Mouse (Mus musculus) hindbrain, embryonic 13.5 days (tissue): ENCODE data around the gene Map3k9. TPM values are rescaled to one million over a fixed set of nuclear protein-coding genes. Genes with fewer than 3 reads are reported as not detected.

ENCODE experiments used
- ATAC-seq: fragments of 200-750 bp; cut with Nextera tagmentation; 2 replicates; pipeline ENCODE4 v1.8.0; 2017; ENCODE audit warnings: moderate TSS enrichment; ENCODE audit not compliant: low FRiP score
- H3K27ac ChIP-seq: fragments of 300-500 bp; sonication (generic); 2 replicates; pipeline ENCODE4 v1.5.1; 2015; ENCODE audit warnings: inconsistent platforms, mild to moderate bottlenecking, moderate library complexity
- H3K27me3 ChIP-seq: fragments of 300-500 bp; sonication (generic); 2 replicates; pipeline ENCODE4 v1.6.1; 2015; ENCODE audit warnings: mild to moderate bottlenecking, inconsistent platforms
- H3K36me3 ChIP-seq: fragments of 300-500 bp; sonication (generic); 2 replicates; pipeline ENCODE4 v1.6.1; 2015; ENCODE audit warnings: mild to moderate bottlenecking, inconsistent platforms
- H3K4me1 ChIP-seq: fragments of 300-500 bp; sonication (generic); replicated peaks from 2 replicates; pipeline ENCODE4 v1.6.1; 2015; ENCODE audit warnings: inconsistent platforms
- H3K4me2 ChIP-seq: fragments of 300-500 bp; sonication (generic); 2 replicates; pipeline ENCODE4 v1.6.1; 2015; ENCODE audit warnings: inconsistent platforms, mild to moderate bottlenecking, moderate library complexity
- H3K4me3 ChIP-seq: fragments of 300-500 bp; sonication (generic); 2 replicates; pipeline ENCODE4 v1.5.1; 2015; ENCODE audit warnings: mild to moderate bottlenecking, inconsistent platforms
- H3K9ac ChIP-seq: fragments of 300-500 bp; sonication (generic); 2 replicates; pipeline ENCODE4 v1.6.1; 2015; ENCODE audit warnings: mild to moderate bottlenecking, inconsistent platforms
- H3K9me3 ChIP-seq: fragments of 300-500 bp; sonication (generic); 2 replicates; pipeline ENCODE4 v1.6.1; 2016; ENCODE audit warnings: inconsistent platforms
- WGBS: fragments of 180-500 bp; shearing (Covaris S2); methylation state at CpG from one replicate; pipeline ENCODE4 v1.1.7; 2015; 5-methylcytosine and 5-hydroxymethylcytosine counted together
- polyA plus RNA-seq: library from polyadenylated mRNA; unstranded; fragments of >200 nt; fragmentation: Nextera tagmentation; extraction: Ambion mirVana; gene quantifications from 2 replicates; pipeline ENCODE4 v1.2.1, GENCODE M21; 2015

The Map3k9 gene
- polyA plus RNA-seq: 8.8 TPM in 2 replicates

GRCm38 (mm10) chr12:81781105-81781909 is at the start of gene Map3k9:
Map3k9 (minus strand) TSS chr12:81781175.
- under 1% methylated on average over 35 of the region's 56 CpGs for WGBS
- H3K9ac ChIP-seq: peak within 1 kb of the TSS; percentile 86

GRCm38 (mm10) chr12:81828355-81828754 is 47.4 kb upstream of the Map3k9 start:
- Histone ChIP-seq H3K4me1 (no peaks in the 10 kb centered on the region), H3K36me3 (no peaks in the 10 kb centered on the region), H3K4me3 (no peak overlapping the region), H3K27ac (no peak overlapping the region), H3K9me3 (no peaks in the 10 kb centered on the region), H3K4me2 (no peak overlapping the region), H3K9ac (no peak overlapping the region), H3K27me3 (no peaks in the 10 kb centered on the region)
- WGBS: 62% methylated on average over 2 of the region's 2 CpGs
- no peak for ATAC-seq

More at GRCm38 (mm10) chr12:81781105-81781909, at the start of gene Map3k9:
- H3K27ac ChIP-seq: peak within 1 kb of the TSS; percentile 90
- peak within 1 kb of the TSS; percentile 87 for H3K4me3 ChIP-seq
- no peaks in the 10 kb centered on the region for H3K36me3 ChIP-seq
- H3K9me3 ChIP-seq: no peaks in the 10 kb centered on the region
- H3K4me1 ChIP-seq: peaks cover 42% of the 10 kb centered on the region
- H3K4me2 ChIP-seq: peak within 1 kb of the TSS; percentile 59
- peaks cover 15% of the 10 kb centered on the region for H3K27me3 ChIP-seq
- peak; percentile 97 for ATAC-seq

DNA sequence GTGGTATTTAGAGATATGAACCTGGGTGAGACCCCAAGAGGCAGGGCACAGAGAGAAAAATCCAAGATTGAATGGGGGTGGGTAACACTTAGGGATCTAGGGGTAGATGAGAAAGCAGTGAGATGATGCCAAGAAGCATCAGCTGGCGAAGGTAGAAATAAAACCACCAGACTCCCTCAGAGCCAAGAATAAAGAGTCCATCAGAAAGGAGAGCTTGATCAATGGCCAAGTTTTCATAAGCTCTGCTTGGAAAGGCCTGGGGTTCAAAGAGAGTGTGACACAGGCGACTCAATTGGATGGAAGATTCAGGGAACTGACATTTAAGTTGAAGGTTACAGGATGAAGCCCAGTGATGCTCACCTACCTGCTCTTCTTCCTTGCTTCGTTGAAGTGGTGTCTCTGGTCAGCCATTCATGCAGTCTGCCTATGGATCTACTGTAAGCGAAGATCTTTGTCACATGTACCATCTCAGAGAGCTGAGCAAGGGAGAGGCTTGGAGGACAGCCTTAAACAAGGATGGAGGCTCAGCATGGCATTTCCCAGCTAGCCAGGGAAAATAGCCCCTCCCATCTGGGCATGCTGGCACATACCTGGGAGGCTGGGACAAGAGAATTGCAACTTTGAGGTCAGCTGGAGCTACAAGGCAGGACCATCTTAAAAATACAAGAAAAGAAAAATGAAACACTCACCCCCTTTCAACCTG is 42.0 kb upstream of the Map3k9 start:
- 86% methylated on average over 4 of the region's 4 CpGs for WGBS
- no peak for ATAC-seq
- H3K36me3 ChIP-seq: no peaks in the 10 kb centered on the region
- H3K27me3 ChIP-seq: no peaks in the 10 kb centered on the region
- H3K4me1 ChIP-seq: no peaks in the 10 kb centered on the region
- no peak overlapping the region for H3K9ac ChIP-seq
- no peak overlapping the region for H3K4me2 ChIP-seq
- no peak overlapping the region for H3K27ac ChIP-seq
- H3K4me3 ChIP-seq: no peak overlapping the region
- H3K9me3 ChIP-seq: no peaks in the 10 kb centered on the region

DNA sequence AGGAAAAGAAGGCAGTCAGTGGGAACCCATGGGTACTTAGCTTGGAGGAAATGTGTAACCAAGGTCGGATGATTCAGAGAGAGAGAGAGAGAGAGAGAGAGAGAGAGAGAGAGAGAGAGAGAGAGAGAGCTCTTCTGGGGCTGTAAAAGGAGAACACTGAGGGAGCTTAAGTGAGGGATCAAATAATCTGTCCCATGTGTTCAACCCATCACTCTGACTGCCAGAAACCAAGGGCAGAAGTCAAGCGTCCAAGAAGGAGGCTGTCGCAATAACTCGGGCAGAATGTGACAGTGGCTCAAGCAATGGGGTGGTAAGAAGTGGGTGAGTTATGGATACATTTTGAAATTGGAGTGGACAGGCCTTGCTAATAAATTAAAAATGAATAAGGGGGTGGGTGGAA is 41.2 kb upstream of the Map3k9 start:
- Histone ChIP-seq H3K27me3 (no peaks in the 10 kb centered on the region), H3K9me3 (no peaks in the 10 kb centered on the region), H3K36me3 (no peaks in the 10 kb centered on the region), H3K27ac (no peak overlapping the region), H3K9ac (no peak overlapping the region), H3K4me2 (no peak overlapping the region), H3K4me3 (no peak overlapping the region), H3K4me1 (0 out of 2 replicates have a peak, but pooled peaks cover under 1% of the 10 kb centered on the region)
- no peak for ATAC-seq
- 81% methylated on average over 4 of the region's 4 CpGs for WGBS

DNA sequence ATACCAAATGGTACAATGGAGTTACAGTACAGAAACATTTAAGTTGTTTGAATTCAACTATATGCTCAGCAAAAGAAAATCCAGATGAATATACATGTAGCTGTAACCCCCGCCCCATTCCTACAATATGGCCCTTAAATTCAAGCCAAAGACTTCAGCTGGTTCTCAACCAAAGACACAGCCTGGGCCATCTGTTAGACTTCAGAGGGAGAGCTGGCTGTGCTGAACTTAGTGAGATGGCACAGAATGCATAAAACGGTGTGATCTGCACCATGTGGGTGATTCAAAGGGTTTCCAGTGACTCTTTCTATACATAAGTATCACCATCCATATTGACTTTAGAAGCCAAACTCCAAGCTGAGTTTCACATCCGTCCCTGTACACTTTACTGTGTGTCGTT is 39.7 kb upstream of the Map3k9 start:
- WGBS: 95% methylated on average over 4 of the region's 4 CpGs
- H3K9ac ChIP-seq: no peak overlapping the region

DNA sequence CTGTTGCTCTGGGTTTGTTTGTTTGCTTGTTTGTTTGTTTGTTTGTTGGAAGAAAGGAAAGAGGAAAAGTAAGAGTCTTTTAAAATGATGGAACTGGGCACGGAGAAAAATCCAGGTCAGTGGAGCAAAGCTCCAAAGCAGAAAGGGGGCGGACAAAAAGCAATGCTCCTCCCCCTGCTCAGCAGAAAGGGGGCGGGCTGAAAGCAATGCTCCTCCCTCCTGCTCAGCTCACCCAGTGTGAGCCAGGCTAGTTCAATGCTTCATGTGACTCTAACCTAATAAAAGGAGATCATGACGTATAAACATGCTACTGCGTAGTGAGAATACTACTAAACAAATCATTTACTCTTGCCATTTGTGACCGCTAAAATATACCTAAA is 36.1 kb upstream of the Map3k9 start:
- peaks cover 10% of the 10 kb centered on the region; the same call in 1 of the 2 replicates for H3K4me1 ChIP-seq
- peak overlapping the region; percentile 30 for H3K27ac ChIP-seq
- H3K9ac ChIP-seq: no peak overlapping the region
- peak overlapping the region; percentile 40 for H3K4me2 ChIP-seq
- no peak; the same call in 1 of the 2 replicates for ATAC-seq
- H3K9me3 ChIP-seq: no peaks in the 10 kb centered on the region
- H3K27me3 ChIP-seq: no peaks in the 10 kb centered on the region
- 44% methylated on average over 6 of the region's 6 CpGs for WGBS
- H3K36me3 ChIP-seq: no peaks in the 10 kb centered on the region
- H3K4me3 ChIP-seq: peak overlapping the region; percentile 16

More for the DNA sequence above, 39.7 kb upstream of the Map3k9 start:
- ATAC-seq: no peak
- H3K9me3 ChIP-seq: no peaks in the 10 kb centered on the region
- H3K4me3 ChIP-seq: no peak overlapping the region
- H3K27ac ChIP-seq: no peak overlapping the region
- no peak overlapping the region for H3K4me2 ChIP-seq
- peaks cover 10% of the 10 kb centered on the region; the same call in 1 of the 2 replicates for H3K4me1 ChIP-seq
- H3K36me3 ChIP-seq: no peaks in the 10 kb centered on the region
- no peaks in the 10 kb centered on the region for H3K27me3 ChIP-seq

- no peaks in the 10 kb centered on the region for H3K36me3 ChIP-seq
- H3K4me2 ChIP-seq: peak overlapping the region; percentile 40
- H3K9me3 ChIP-seq: no peaks in the 10 kb centered on the region
- no peak overlapping the region for H3K9ac ChIP-seq
- H3K27me3 ChIP-seq: no peaks in the 10 kb centered on the region
- 8% methylated on average over 10 of the region's 10 CpGs for WGBS
- H3K4me3 ChIP-seq: peak overlapping the region; percentile 16
- H3K4me1 ChIP-seq: peaks cover 10% of the 10 kb centered on the region; the same call in 1 of the 2 replicates
- peak; percentile 69; the same call in 1 of the 2 replicates for ATAC-seq
- H3K27ac ChIP-seq: peak overlapping the region; percentile 30
These were observed 35.6 kb upstream of the Map3k9 start for GRCm38 (mm10) chr12:81816330-81817125.

DNA sequence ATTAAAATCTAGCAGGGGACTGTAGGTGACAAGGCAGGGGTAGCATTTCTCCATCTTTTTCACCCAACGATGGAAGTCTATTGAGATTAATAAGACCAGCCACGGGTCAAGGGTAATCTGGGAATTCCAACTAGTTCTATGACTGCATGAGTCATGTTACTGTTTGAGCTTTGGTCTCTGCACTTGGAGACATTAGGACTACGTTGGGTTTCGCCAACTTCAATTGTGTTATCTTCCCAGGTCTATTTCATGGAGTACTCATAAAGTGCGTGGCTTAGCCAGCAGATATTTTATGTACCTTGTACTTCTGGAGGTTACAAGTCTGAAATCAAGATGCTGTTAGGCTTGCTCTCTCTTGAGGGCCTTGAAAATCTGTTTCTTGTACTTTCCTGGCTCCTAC is 33.8 kb upstream of the Map3k9 start:
- Histone ChIP-seq H3K27me3 (no peaks in the 10 kb centered on the region), H3K9ac (no peak overlapping the region), H3K9me3 (no peaks in the 10 kb centered on the region), H3K27ac (no peak overlapping the region), H3K36me3 (no peaks in the 10 kb centered on the region), H3K4me2 (no peak overlapping the region), H3K4me3 (no peak overlapping the region), H3K4me1 (peaks cover 15% of the 10 kb centered on the region)
- 90% methylated on average over 5 of the region's 5 CpGs for whole genome bisulfite sequencing
- no peak for ATAC-seq

GRCm38 (mm10) chr12:81810417-81810816 is 29.4 kb upstream of the Map3k9 start:
- WGBS: 26% methylated on average over 8 of the region's 8 CpGs

GRCm38 (mm10) chr12:81808596-81808995 is 27.6 kb upstream of the Map3k9 start:
- no peak for ATAC-seq
- WGBS: 41% methylated on average over 2 of the region's 2 CpGs
- no peaks in the 10 kb centered on the region for H3K9me3 ChIP-seq
- 0 out of 2 replicates have a peak overlapping the region, but pooled peaks have one; percentile 12 for H3K27ac ChIP-seq
- H3K4me3 ChIP-seq: no peak overlapping the region
- peaks cover 26% of the 10 kb centered on the region for H3K4me1 ChIP-seq
- no peak overlapping the region for H3K9ac ChIP-seq
- no peak overlapping the region for H3K4me2 ChIP-seq
- H3K27me3 ChIP-seq: peaks cover 10% of the 10 kb centered on the region
- H3K36me3 ChIP-seq: no peaks in the 10 kb centered on the region

More at GRCm38 (mm10) chr12:81810417-81810816, 29.4 kb upstream of the Map3k9 start:
- Histone ChIP-seq H3K9ac (no peak overlapping the region; the same call in 1 of the 2 replicates), H3K27ac (0 out of 2 replicates have a peak overlapping the region, but pooled peaks have one; percentile 23), H3K9me3 (no peaks in the 10 kb centered on the region), H3K36me3 (no peaks in the 10 kb centered on the region), H3K4me1 (peaks cover 26% of the 10 kb centered on the region), H3K4me3 (no peak overlapping the region), H3K27me3 (peaks cover 9% of the 10 kb centered on the region), H3K4me2 (no peak overlapping the region)
- ATAC-seq: no peak

DNA sequence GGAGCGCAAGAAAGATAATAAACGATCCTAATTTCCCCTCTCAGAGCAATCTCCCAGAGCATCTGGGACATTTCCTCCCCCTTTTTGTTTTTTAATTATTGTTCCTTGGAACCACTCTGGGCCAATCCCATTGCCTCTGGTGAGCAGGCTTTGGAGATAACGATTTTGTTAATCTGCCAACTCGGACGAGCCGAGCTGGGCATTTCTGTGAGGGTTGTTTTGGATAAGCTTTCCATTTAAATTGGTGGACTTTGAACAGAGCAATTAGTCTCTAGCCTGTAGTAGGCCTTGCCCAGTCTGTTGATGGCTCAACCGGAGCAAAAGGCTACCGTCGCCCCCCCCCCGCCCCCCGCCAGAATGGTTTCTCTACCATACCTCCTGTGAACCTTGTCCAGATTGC is 27.0 kb upstream of the Map3k9 start:
- Histone ChIP-seq H3K27me3 (peaks cover 10% of the 10 kb centered on the region), H3K9me3 (no peaks in the 10 kb centered on the region), H3K4me2 (peak overlapping the region; percentile 54), H3K9ac (no peak overlapping the region), H3K36me3 (no peaks in the 10 kb centered on the region), H3K4me1 (peaks cover 26% of the 10 kb centered on the region), H3K4me3 (no peak overlapping the region), H3K27ac (0 out of 2 replicates have a peak overlapping the region, but pooled peaks have one; percentile 12)
- ATAC-seq: peak; percentile 41; the same call in 1 of the 2 replicates
- 18% methylated on average over 11 of the region's 11 CpGs for WGBS

GRCm38 (mm10) chr12:81807529-81807837 is 26.5 kb upstream of the Map3k9 start:
- Histone ChIP-seq H3K4me3 (peak overlapping the region; percentile 25), H3K4me2 (peak overlapping the region; percentile 54), H3K9me3 (no peaks in the 10 kb centered on the region), H3K27me3 (peaks cover 10% of the 10 kb centered on the region), H3K27ac (peak overlapping the region; percentile 44), H3K36me3 (no peaks in the 10 kb centered on the region), H3K4me1 (peaks cover 26% of the 10 kb centered on the region), H3K9ac (no peak overlapping the region)
- 4% methylated on average over 7 of the region's 7 CpGs for WGBS
- ATAC-seq: 0 out of 2 replicates have a peak, but pooled peaks have one; percentile 33
